Comparison of ENCODE assay signal across 8 mouse cellular contexts in genomic region chr7:137436901-137437300, GRCm38 (mm10). TPM values are rescaled to one million over a fixed set of nuclear protein-coding genes. Genes with fewer than 3 reads are reported as not detected.
DNase-seq lines count a peak whose midpoint lies in the region; ATAC-seq and TF ChIP-seq lines count a peak whose summit lies in the region.

No protein-coding gene starts in this region.

- H3K36me3 ChIP-seq in liver, embryonic 11.5 days (ENCODE audit: control insufficient read depth, insufficient read depth, low read length): no peaks in the 10 kb centered on the region
- H3K36me3 ChIP-seq in hindbrain, embryonic 16.5 days (ENCODE audit: control insufficient read depth, insufficient read depth, low read length): no peaks in the 10 kb centered on the region
- H3K36me3 ChIP-seq in midbrain, postnatal 0 days (ENCODE audit: insufficient read depth, low read length): no peaks in the 10 kb centered on the region

- peak; percentile 8; the same call in 1 of the 2 replicates for ATAC-seq in liver, embryonic 11.5 days (replicated peaks; ENCODE audit: low FRiP score)
- ATAC-seq in erythroblast, adult 5-6 weeks (replicated peaks; ENCODE audit: low FRiP score, poor library complexity, severe bottlenecking): peak; percentile 6
- 0 out of 2 replicates have a peak, but pooled peaks have one; percentile 1 for ATAC-seq in hindbrain, embryonic 16.5 days
- peak; percentile 4; the same call in 1 of the 2 replicates for ATAC-seq in midbrain, postnatal 0 days (ENCODE audit: low FRiP score)
- ATAC-seq in inflammation-experienced regulatory T-cells, adult 6 months: no peak

- 0 out of 2 replicates have a peak overlapping the region, but pooled peaks have one; percentile 83 for H3K4me3 ChIP-seq in liver, embryonic 11.5 days (ENCODE audit: low read depth, low read length)
- peak overlapping the region; percentile 100; the same call in 1 of the 2 replicates for H3K4me3 ChIP-seq in hindbrain, embryonic 16.5 days (ENCODE audit: low read length)
- H3K4me3 ChIP-seq in midbrain, postnatal 0 days (ENCODE audit: low read depth, low read length): peak overlapping the region; percentile 99; the same call in 1 of the 2 replicates

- TF ChIP-seq CTCF in midbrain, postnatal 0 days (IDR thresholded peaks at IDR 0.05): no peak

- no peaks in the 10 kb centered on the region for H3K9me3 ChIP-seq in liver, embryonic 11.5 days (ENCODE audit: control insufficient read depth, low read length)
- H3K9me3 ChIP-seq in hindbrain, embryonic 16.5 days (ENCODE audit: control insufficient read depth, low read length): no peaks in the 10 kb centered on the region
- H3K9me3 ChIP-seq in midbrain, postnatal 0 days (ENCODE audit: low read length): no peaks in the 10 kb centered on the region

- H3K4me2 ChIP-seq in liver, embryonic 11.5 days: peak overlapping the region; percentile 31; the same call in 1 of the 2 replicates
- H3K4me2 ChIP-seq in hindbrain, embryonic 16.5 days (ENCODE audit: low read length): peak overlapping the region; percentile 75
- H3K4me2 ChIP-seq in midbrain, postnatal 0 days (ENCODE audit: low read depth, low read length, poor library complexity, severe bottlenecking): peak overlapping the region; percentile 77

- H3K9ac ChIP-seq in liver, embryonic 11.5 days (ENCODE audit: low read depth, low read length): no peak overlapping the region
- no peak overlapping the region for H3K9ac ChIP-seq in hindbrain, embryonic 16.5 days (ENCODE audit: low read depth, low read length)
- 0 out of 2 replicates have a peak overlapping the region, but pooled peaks have one; percentile 96 for H3K9ac ChIP-seq in midbrain, postnatal 0 days (replicated peaks; ENCODE audit: low read length, poor library complexity, severe bottlenecking)

- WGBS in liver, embryonic 11.5 days: 70% methylated on average over 6 of the region's 6 CpGs
- WGBS in hindbrain, embryonic 16.5 days: 77% methylated on average over 6 of the region's 6 CpGs
- WGBS in midbrain, postnatal 0 days: 81% methylated on average over 6 of the region's 6 CpGs

- H3K27ac ChIP-seq in liver, embryonic 11.5 days (ENCODE audit: low read depth, low read length): no peak overlapping the region; the same call in 1 of the 2 replicates
- H3K27ac ChIP-seq in hindbrain, embryonic 16.5 days (ENCODE audit: low read depth, low read length): peak overlapping the region; percentile 92
- no peak overlapping the region; the same call in 1 of the 2 replicates for H3K27ac ChIP-seq in midbrain, postnatal 0 days (ENCODE audit: low read depth, low read length)

- DNase-seq in liver, embryonic 11.5 days (ENCODE audit: low spot score): no peak
- no peak for DNase-seq in liver
- no peak for DNase-seq in midbrain, postnatal 0 days (ENCODE audit: low spot score)
- DNase-seq in adrenal gland, adult 18-20 months (ENCODE audit: low spot score in 2 of 2): no peak
- DNase-seq in kidney, adult 18-20 months: no peak

- H3K4me1 ChIP-seq in liver, embryonic 11.5 days (replicated peaks; ENCODE audit: control insufficient read depth, insufficient read depth, low read length): peaks cover 12% of the 10 kb centered on the region
- peaks cover 11% of the 10 kb centered on the region for H3K4me1 ChIP-seq in hindbrain, embryonic 16.5 days (ENCODE audit: control insufficient read depth, insufficient read depth, low read depth, low read length)
- 0 out of 2 replicates have a peak, but pooled peaks cover 3% of the 10 kb centered on the region for H3K4me1 ChIP-seq in midbrain, postnatal 0 days (ENCODE audit: insufficient read depth, low read length)

- no peaks in the 10 kb centered on the region for H3K27me3 ChIP-seq in liver, embryonic 11.5 days (replicated peaks; ENCODE audit: control insufficient read depth, insufficient read depth, low read length)
- no peaks in the 10 kb centered on the region for H3K27me3 ChIP-seq in hindbrain, embryonic 16.5 days (replicated peaks; ENCODE audit: control insufficient read depth, insufficient read depth, low read length)
- H3K27me3 ChIP-seq in midbrain, postnatal 0 days (ENCODE audit: insufficient read depth, low read length): no peaks in the 10 kb centered on the region

RNA-seq across cellular contexts. Expression of gene Glrx3, which starts 0.5 kb away (rescaled TPM):
- 211 and 235 TPM in 2 replicates for polyA plus RNA-seq in liver, embryonic 11.5 days (2014; fragmentation: Nextera tagmentation; extraction: Ambion mirVana)
- total RNA-seq in erythroblast, adult 5-6 weeks (2015; ENCODE audit: low replicate concordance): 22.7 and 25.7 TPM in 2 replicates
- 27.1 and 28.6 TPM in 2 replicates for total RNA-seq in erythroblast, adult 5-6 weeks (2017; ENCODE audit: low replicate concordance)
- 252 and 273 TPM in 2 replicates for polyA plus RNA-seq in hindbrain, embryonic 16.5 days (2015; fragmentation: Nextera tagmentation; extraction: Ambion mirVana)
- 150 and 168 TPM in 2 replicates for total RNA-seq in midbrain, postnatal 0 days (2014; rRNA removed)
- polyA plus RNA-seq in midbrain, postnatal 0 days (2015; fragmentation: Nextera tagmentation; extraction: Ambion mirVana): 217 and 220 TPM in 2 replicates
- 100 to 1,000 TPM; 105 to 114 TPM for total RNA-seq in adrenal gland, adult 18-20 months (2021)
- polyA plus RNA-seq in inflammation-experienced regulatory T-cells, adult 6 months (2017; shearing (Covaris generic)): 100 to 1,000 TPM in 2 of 3 experiments, 10 to 100 TPM in 1; 98.5 to 137 (median 126) TPM

RNA-seq across cellular contexts. Expression of gene 9430038I01Rik, which starts 26.3 kb away (rescaled TPM):
- polyA plus RNA-seq in liver, embryonic 11.5 days (2014; fragmentation: Nextera tagmentation; extraction: Ambion mirVana): 18.0 and 18.1 TPM in 2 replicates
- total RNA-seq in erythroblast, adult 5-6 weeks (2015; ENCODE audit: low replicate concordance): 6.9 TPM in 1 of 2 replicates, not detected in the other
- total RNA-seq in erythroblast, adult 5-6 weeks (2017; ENCODE audit: low replicate concordance): 0.51 and 5.0 TPM in 2 replicates
- 12.4 and 15.3 TPM in 2 replicates for polyA plus RNA-seq in hindbrain, embryonic 16.5 days (2015; fragmentation: Nextera tagmentation; extraction: Ambion mirVana)
- 5.2 and 18.6 TPM in 2 replicates for total RNA-seq in midbrain, postnatal 0 days (2014; rRNA removed)
- 14.0 and 15.3 TPM in 2 replicates for polyA plus RNA-seq in midbrain, postnatal 0 days (2015; fragmentation: Nextera tagmentation; extraction: Ambion mirVana)
- total RNA-seq in adrenal gland, adult 18-20 months (2021): 1 to 10 TPM; 6.2 to 9.1 TPM
- 1 to 10 TPM; 5.9 to 7.6 (median 5.9) TPM for polyA plus RNA-seq in inflammation-experienced regulatory T-cells, adult 6 months (2017; shearing (Covaris generic))
